Mouse (Mus musculus): ENCODE data around the gene Olfr1390.

DNA sequence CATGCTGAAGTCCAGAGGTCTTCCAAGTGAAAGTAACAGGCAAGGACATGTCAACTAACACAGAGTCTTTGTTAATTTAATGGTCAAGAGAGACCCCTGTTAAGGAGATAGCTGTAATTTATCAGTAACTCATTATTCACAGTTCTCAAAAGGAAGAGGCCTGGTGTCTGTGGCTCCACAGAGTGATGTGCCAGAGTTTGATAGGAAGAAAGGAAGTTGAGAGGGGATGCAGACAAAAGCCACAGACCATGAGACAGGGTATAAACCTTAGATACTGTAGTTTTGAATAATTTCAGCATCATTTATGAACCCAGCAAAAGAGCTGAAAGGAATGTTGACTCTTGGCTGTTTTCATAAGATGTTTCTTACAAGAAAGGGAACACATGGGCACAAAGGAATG lies 48.1 kb downstream of the Olfr1390 start:
- TF ChIP-seq CTCF (conservative IDR thresholded peaks at IDR 0.05; ENCODE audit: low read length) (no peak), NANOG (IDR thresholded peaks at IDR 0.05; ENCODE audit: borderline replicate concordance, low read length) (no peak), POU5F1 (IDR thresholded peaks at IDR 0.05; ENCODE audit: borderline replicate concordance, low read length) (no peak)

All from E14TG2a.4 (cell line).